8 mouse cellular contexts compared by ENCODE assay signal in the genomic region with DNA sequence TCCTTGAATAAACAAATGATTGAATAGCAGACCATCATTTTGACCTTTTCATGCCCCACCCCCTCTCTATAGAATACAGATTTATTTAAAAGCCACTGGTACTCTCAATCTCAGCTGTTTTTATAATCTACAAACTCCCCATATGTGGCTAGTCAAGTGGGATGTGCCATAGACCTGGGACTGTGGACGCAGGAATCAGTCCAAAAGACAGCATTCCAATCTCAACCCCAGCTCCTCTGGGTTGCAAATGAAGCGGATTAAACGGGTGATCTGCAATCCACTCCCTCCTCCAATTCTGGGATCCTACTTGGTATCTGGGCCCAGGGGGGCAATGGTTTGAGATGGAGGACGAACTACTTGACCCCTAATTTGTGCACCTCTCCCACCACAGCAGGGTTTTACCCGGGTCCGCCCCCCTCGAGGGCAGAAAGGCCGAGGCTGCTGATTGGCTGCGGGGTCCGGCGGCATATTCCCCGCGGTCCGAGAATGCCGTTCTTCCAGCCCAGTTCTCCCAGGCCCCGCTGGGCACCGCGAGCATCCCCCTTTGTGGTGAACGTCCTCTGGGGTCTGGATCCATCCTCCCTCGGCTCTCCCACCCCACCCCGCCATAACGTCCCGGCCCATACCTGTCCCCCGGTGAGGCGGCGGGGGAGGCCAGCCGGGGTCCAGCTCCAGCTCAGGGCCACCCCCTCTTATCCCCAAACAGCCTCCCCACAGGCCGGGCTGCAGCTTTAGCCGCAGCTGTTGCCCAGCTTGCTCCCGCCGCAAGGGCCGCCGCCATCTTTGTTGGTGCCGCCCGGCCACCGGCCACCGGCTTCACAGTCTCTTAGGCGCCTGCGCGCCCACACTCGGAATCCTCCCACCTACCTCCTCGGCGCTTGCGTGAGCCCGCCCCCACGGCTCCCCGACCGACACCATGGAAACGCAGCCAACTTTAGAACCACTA. TPM values are rescaled to one million over a fixed set of nuclear protein-coding genes. Genes with fewer than 3 reads are reported as not detected.
DNase-seq lines count a peak whose midpoint lies in the region; ATAC-seq lines count a peak whose summit lies in the region.

A gene (minus strand): TSS at position 856 of the 946 bp plus-strand sequence.

- peak within 1 kb of the TSS; percentile 74 for H3K4me2 ChIP-seq in heart, embryonic 13.5 days
- H3K4me2 ChIP-seq in liver, embryonic 12.5 days, result peak within 1 kb of the TSS; percentile 88
- peak within 1 kb of the TSS; percentile 78 for H3K4me2 ChIP-seq in stomach, embryonic 15.5 days

- peaks cover 32% of the 10 kb centered on the region for H3K4me1 ChIP-seq in heart, embryonic 13.5 days
- peaks cover 66% of the 10 kb centered on the region for H3K4me1 ChIP-seq in liver, embryonic 12.5 days
- H3K4me1 ChIP-seq in stomach, embryonic 15.5 days, result peaks cover 15% of the 10 kb centered on the region

- H3K27ac ChIP-seq in heart, embryonic 13.5 days (replicated peaks), result peak within 1 kb of the TSS; percentile 93
- peak within 1 kb of the TSS; percentile 85 for H3K27ac ChIP-seq in liver, embryonic 12.5 days
- H3K27ac ChIP-seq in stomach, embryonic 15.5 days, result peak within 1 kb of the TSS; percentile 86

- H3K9ac ChIP-seq in heart, embryonic 13.5 days, result peak within 1 kb of the TSS; percentile 98
- peak within 1 kb of the TSS; percentile 97 for H3K9ac ChIP-seq in liver, embryonic 12.5 days
- peak within 1 kb of the TSS; percentile 89 for H3K9ac ChIP-seq in stomach, embryonic 15.5 days

- H3K36me3 ChIP-seq in heart, embryonic 13.5 days, result peaks cover 74% of the 10 kb centered on the region
- H3K36me3 ChIP-seq in liver, embryonic 12.5 days, result peaks cover 80% of the 10 kb centered on the region
- H3K36me3 ChIP-seq in stomach, embryonic 15.5 days, result peaks cover 32% of the 10 kb centered on the region

- DNase-seq in CD4-positive helper T cell, adult 2 months (ENCODE audit: low read depth, low spot score), result peak; percentile 93
- DNase-seq in brain, embryonic 18.5 days (ENCODE audit: low read depth, low spot score), result peak; percentile 83
- peak; percentile 96 for DNase-seq in kidney, postnatal 10 days
- DNase-seq in natural killer cell, adult 2 months (ENCODE audit: low spot score in 2 of 2), result peak; percentile 88 to 90

- ATAC-seq in erythroid progenitor cell, adult 5-6 weeks (replicated peaks; ENCODE audit: low FRiP score, poor library complexity, severe bottlenecking), result peak; percentile 98
- ATAC-seq in heart, embryonic 13.5 days (ENCODE audit: extremely low read depth, insufficient number of reproducible peaks, low FRiP score, low TSS enrichment), result peak; percentile 82
- peak; percentile 94 for ATAC-seq in liver, embryonic 12.5 days
- peak; percentile 96 for ATAC-seq in stomach, embryonic 15.5 days (ENCODE audit: insufficient read depth, low FRiP score, low read depth)

- no peaks in the 10 kb centered on the region for H3K27me3 ChIP-seq in heart, embryonic 13.5 days (replicated peaks)
- H3K27me3 ChIP-seq in liver, embryonic 12.5 days (replicated peaks), result no peaks in the 10 kb centered on the region
- no peaks in the 10 kb centered on the region for H3K27me3 ChIP-seq in stomach, embryonic 15.5 days (replicated peaks)

- H3K4me3 ChIP-seq in heart, embryonic 13.5 days, result peak within 1 kb of the TSS; percentile 88
- peak within 1 kb of the TSS; percentile 91 for H3K4me3 ChIP-seq in liver, embryonic 12.5 days
- peak within 1 kb of the TSS; percentile 90 for H3K4me3 ChIP-seq in stomach, embryonic 15.5 days (replicated peaks)

- 1% methylated on average over 49 of the region's 49 CpGs for WGBS in heart, embryonic 13.5 days
- WGBS in liver, embryonic 12.5 days (ENCODE audit: insufficient replicate concordance), result under 1% methylated on average over 46 of the region's 49 CpGs
- under 1% methylated on average over 49 of the region's 49 CpGs for WGBS in stomach, embryonic 15.5 days

- H3K9me3 ChIP-seq in heart, embryonic 13.5 days, result no peaks in the 10 kb centered on the region
- no peaks in the 10 kb centered on the region for H3K9me3 ChIP-seq in liver, embryonic 12.5 days (replicated peaks)
- H3K9me3 ChIP-seq in stomach, embryonic 15.5 days, result no peaks in the 10 kb centered on the region

RNA-seq across cellular contexts. Expression of the gene that starts here (rescaled TPM):
- total RNA-seq in erythroid progenitor cell, adult 5-6 weeks (2015; ENCODE audit: low replicate concordance), result 39.0 and 64.9 TPM in 2 replicates
- 18.5 and 33.2 TPM in 2 replicates for total RNA-seq in erythroid progenitor cell, adult 5-6 weeks (2017; ENCODE audit: low replicate concordance)
- polyA plus RNA-seq in heart, embryonic 13.5 days (2015; fragmentation: Nextera tagmentation; extraction: Ambion mirVana), result 48.4 and 52.2 TPM in 2 replicates
- 36.2 and 38.6 TPM in 2 replicates for polyA plus RNA-seq in liver, embryonic 12.5 days (2016; fragmentation: Nextera tagmentation; extraction: Ambion mirVana)
- polyA plus RNA-seq in stomach, embryonic 15.5 days (2015; fragmentation: Nextera tagmentation; extraction: Ambion mirVana), result 67.8 and 69.8 TPM in 2 replicates

Comparison
In these comparisons a context has a peak if more than half of its experiments do, and no peak if none do; other contexts are left out.
1. Peak in every context shown above with its lines: DNase-seq, ATAC-seq, H3K4me3 ChIP-seq and H3K27ac ChIP-seq.